15 mouse cellular contexts compared by ENCODE assay signal in the genomic region with DNA sequence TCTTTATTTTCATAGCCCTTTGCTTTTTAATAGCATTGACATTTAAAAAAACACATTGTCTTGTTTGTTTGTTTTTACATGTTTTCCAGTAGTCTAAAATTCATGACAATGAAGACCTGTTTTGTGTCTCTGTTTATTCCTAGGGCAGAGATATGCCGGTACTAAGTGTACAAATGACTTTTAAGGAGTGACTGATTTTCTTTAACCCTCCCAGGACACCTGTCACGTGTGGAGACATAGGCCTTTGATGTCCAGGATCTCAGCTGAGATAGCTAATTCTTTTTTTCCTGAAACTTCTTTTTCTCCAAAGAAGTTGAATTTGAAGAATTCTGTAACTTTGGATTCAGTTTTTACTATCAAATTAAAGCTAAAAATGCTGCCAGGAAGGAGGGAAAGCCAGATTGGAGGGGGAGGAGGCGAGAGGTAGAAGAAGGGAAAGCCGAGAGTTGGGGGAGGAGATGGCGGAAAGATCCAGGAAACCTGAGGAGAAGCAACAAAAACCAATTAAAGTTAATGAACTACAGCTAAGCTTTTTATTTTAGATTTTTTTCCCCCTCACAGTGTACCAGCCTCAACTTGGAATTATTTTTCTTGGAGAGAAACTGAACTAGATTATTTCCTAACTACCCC.
DNase-seq lines count a peak whose midpoint lies in the region; ATAC-seq and TF ChIP-seq lines count a peak whose summit lies in the region.
"Had no signal": no experiment of that assay in that cellular context is flagged by ENCODE, and none has a peak within 500 bp of the region (broad histone marks: within the 10 kb centered on the region; RNA-seq: fewer than 3 reads in every experiment).

No protein-coding gene starts in this region.

- TF ChIP-seq CTCF in kidney, postnatal 0 days (IDR thresholded peaks at IDR 0.05; ENCODE audit: low read depth): no peak

- H3K9ac ChIP-seq in embryonic facial prominence, embryonic 14.5 days (ENCODE audit: low read depth, low read length): no peak overlapping the region
- no peak overlapping the region for H3K9ac ChIP-seq in kidney, postnatal 0 days (ENCODE audit: low read depth, low read length)
- H3K9ac ChIP-seq: embryonic facial prominence, embryonic 12.5 days; liver, embryonic 13.5 days had no signal

- no peak for ATAC-seq in embryonic facial prominence, embryonic 14.5 days (ENCODE audit: low read depth)
- peak; percentile 46; the same call in 1 of the 2 replicates for ATAC-seq in kidney, postnatal 0 days (replicated peaks; ENCODE audit: low FRiP score, low read depth)
- peak; percentile 91 for ATAC-seq in frontal cortex, adult (ENCODE audit: low TSS enrichment)

- H3K4me3 ChIP-seq in embryonic facial prominence, embryonic 14.5 days (ENCODE audit: low read depth, low read length): no peak overlapping the region
- no peak overlapping the region for H3K4me3 ChIP-seq in embryonic facial prominence, embryonic 10.5 days
- H3K4me3 ChIP-seq in kidney, postnatal 0 days (replicated peaks; ENCODE audit: low read depth, low read length): no peak overlapping the region
- H3K4me3 ChIP-seq: embryonic facial prominence, embryonic 12.5 days; gastrocnemius, adult 2 months; liver, embryonic 13.5 days; myocyte had no signal

- no peak overlapping the region for H3K4me2 ChIP-seq in embryonic facial prominence, embryonic 14.5 days (ENCODE audit: low read depth, low read length)
- H3K4me2 ChIP-seq in kidney, postnatal 0 days (ENCODE audit: low read length): no peak overlapping the region
- H3K4me2 ChIP-seq: embryonic facial prominence, embryonic 12.5 days; liver, embryonic 13.5 days had no signal

- WGBS in embryonic facial prominence, embryonic 14.5 days: 56% methylated on average over 5 of the region's 5 CpGs
- WGBS in embryonic facial prominence, embryonic 10.5 days: 67% methylated on average over 5 of the region's 5 CpGs
- 20% methylated on average over 5 of the region's 5 CpGs for WGBS in kidney, postnatal 0 days

- H3K27ac ChIP-seq in embryonic facial prominence, embryonic 14.5 days (replicated peaks; ENCODE audit: low read depth, low read length): no peak overlapping the region
- no peak overlapping the region for H3K27ac ChIP-seq in embryonic facial prominence, embryonic 10.5 days (replicated peaks)
- H3K27ac ChIP-seq in kidney, postnatal 0 days: no peak overlapping the region
- H3K27ac ChIP-seq: embryonic facial prominence, embryonic 12.5 days; gastrocnemius, adult 2 months; liver, embryonic 13.5 days had no signal

- H3K36me3 ChIP-seq in embryonic facial prominence, embryonic 14.5 days (ENCODE audit: control insufficient read depth, insufficient read depth, low read length): no peaks in the 10 kb centered on the region
- H3K36me3 ChIP-seq in embryonic facial prominence, embryonic 10.5 days (replicated peaks): no peaks in the 10 kb centered on the region
- no peaks in the 10 kb centered on the region for H3K36me3 ChIP-seq in kidney, postnatal 0 days (ENCODE audit: insufficient read depth, low read length)
- H3K36me3 ChIP-seq: embryonic facial prominence, embryonic 12.5 days; liver, embryonic 13.5 days had no signal

- peaks cover 2% of the 10 kb centered on the region; the same call in 1 of the 2 replicates for H3K9me3 ChIP-seq in embryonic facial prominence, embryonic 14.5 days (ENCODE audit: control insufficient read depth, low read length)
- H3K9me3 ChIP-seq in embryonic facial prominence, embryonic 10.5 days: no peaks in the 10 kb centered on the region
- H3K9me3 ChIP-seq in kidney, postnatal 0 days (replicated peaks; ENCODE audit: low read length): no peaks in the 10 kb centered on the region
- H3K9me3 ChIP-seq: embryonic facial prominence, embryonic 12.5 days; liver, embryonic 13.5 days had no signal

- no peaks in the 10 kb centered on the region for H3K27me3 ChIP-seq in embryonic facial prominence, embryonic 14.5 days (replicated peaks; ENCODE audit: control insufficient read depth, insufficient read depth, low read length)
- no peaks in the 10 kb centered on the region for H3K27me3 ChIP-seq in embryonic facial prominence, embryonic 10.5 days (replicated peaks; ENCODE audit: low read depth, poor library complexity, severe bottlenecking)
- no peaks in the 10 kb centered on the region for H3K27me3 ChIP-seq in kidney, postnatal 0 days (ENCODE audit: insufficient read depth, low read length)
- H3K27me3 ChIP-seq: embryonic facial prominence, embryonic 12.5 days; liver, embryonic 13.5 days had no signal

- DNase-seq in embryonic facial prominence, embryonic 14.5 days (ENCODE audit: low spot score): peak; percentile 15
- no peak for DNase-seq in embryonic facial prominence, embryonic 10.5 days (ENCODE audit: low spot score)
- DNase-seq in kidney, postnatal 0 days (ENCODE audit: low spot score): peak; percentile 82
- no peak for DNase-seq in kidney, postnatal 25 days
- peak; percentile 86 for DNase-seq in right cerebral cortex, adult 18-20 months
- DNase-seq in embryo, embryonic 10.5 days (ENCODE audit: low spot score): no peak
- no peak for DNase-seq in thymus, postnatal 4 days
- DNase-seq: adrenal gland, postnatal 14 days; cerebellum, adult 2 months; gastrocnemius, adult 2 months; liver, embryonic 13.5 days; thymus, adult 18-20 months had no signal

- no peaks in the 10 kb centered on the region for H3K4me1 ChIP-seq in embryonic facial prominence, embryonic 14.5 days (ENCODE audit: control insufficient read depth, insufficient read depth, low read length)
- no peaks in the 10 kb centered on the region for H3K4me1 ChIP-seq in embryonic facial prominence, embryonic 10.5 days
- no peaks in the 10 kb centered on the region for H3K4me1 ChIP-seq in kidney, postnatal 0 days (replicated peaks; ENCODE audit: insufficient read depth, low read length)
- H3K4me1 ChIP-seq: embryonic facial prominence, embryonic 12.5 days; liver, embryonic 13.5 days had no signal

Comparison
In these comparisons a context has a peak if more than half of its experiments do, and no peak if none do; other contexts are left out.
1. DNase-seq: peak in embryonic facial prominence, embryonic 14.5 days (single experiment), kidney, postnatal 0 days (single experiment) and right cerebral cortex, adult 18-20 months (single experiment); none in embryonic facial prominence, embryonic 10.5 days (single experiment), kidney, postnatal 25 days (0 of 2), embryo, embryonic 10.5 days (single experiment) and thymus, postnatal 4 days (single experiment).